Mouse (Mus musculus) embryonic facial prominence, embryonic 15.5 days (tissue): ENCODE measurements around the gene Kcnn1. TPM values are rescaled to one million over a fixed set of nuclear protein-coding genes. Genes with fewer than 3 reads are reported as not detected.
A peak's percentile ranks its signal among the peaks of the same experiment; 100 is the strongest.

Source experiments
- ATAC-seq: fragments of 200-750 bp; cut with Nextera tagmentation; 2 replicates; pipeline ENCODE4 v1.8.0; 2017; ENCODE audit warnings: low read depth, moderate TSS enrichment; ENCODE audit not compliant: insufficient number of reproducible peaks, low FRiP score, low TSS enrichment
- H3K27ac ChIP-seq: fragments of 300-500 bp; sonication (generic); replicated peaks from 2 replicates; pipeline ENCODE4 v1.5.1; 2015; ENCODE audit warnings: mild to moderate bottlenecking, inconsistent platforms
- H3K27me3 ChIP-seq: fragments of 300-500 bp; sonication (generic); 2 replicates; pipeline ENCODE4 v1.6.1; 2015; ENCODE audit warnings: inconsistent platforms
- H3K36me3 ChIP-seq: fragments of 300-500 bp; sonication (generic); 2 replicates; pipeline ENCODE4 v1.6.1; 2015; ENCODE audit warnings: mild to moderate bottlenecking, inconsistent platforms
- H3K4me1 ChIP-seq: fragments of 300-500 bp; sonication (generic); 2 replicates; pipeline ENCODE4 v1.6.1; 2015; ENCODE audit warnings: inconsistent platforms
- H3K4me2 ChIP-seq: fragments of 300-500 bp; sonication (generic); replicated peaks from 2 replicates; pipeline ENCODE4 v1.6.1; 2015; ENCODE audit warnings: mild to moderate bottlenecking, inconsistent platforms
- H3K4me3 ChIP-seq: fragments of 300-500 bp; sonication (generic); replicated peaks from 2 replicates; pipeline ENCODE4 v1.5.1; 2015; ENCODE audit warnings: mild to moderate bottlenecking, inconsistent platforms
- H3K9ac ChIP-seq: fragments of 300-500 bp; sonication (generic); 2 replicates; pipeline ENCODE4 v1.6.1; 2015; ENCODE audit warnings: inconsistent platforms
- H3K9me3 ChIP-seq: fragments of 300-500 bp; sonication (generic); replicated peaks from 2 replicates; pipeline ENCODE4 v1.6.1; 2016; ENCODE audit warnings: inconsistent platforms
- WGBS: fragments of 180-500 bp; shearing (Covaris S2); methylation state at CpG from one replicate; pipeline ENCODE4 v1.1.7; 2015; 5-methylcytosine and 5-hydroxymethylcytosine counted together
- polyA plus RNA-seq: library from polyadenylated mRNA; unstranded; fragments of >200 nt; fragmentation: Nextera tagmentation; extraction: Ambion mirVana; gene quantifications from 2 replicates; pipeline ENCODE4 v1.2.1, GENCODE M21; 2015

Gene Kcnn1
- polyA plus RNA-seq, 1 experiment from 2014 or later = 5.6 TPM

DNA sequence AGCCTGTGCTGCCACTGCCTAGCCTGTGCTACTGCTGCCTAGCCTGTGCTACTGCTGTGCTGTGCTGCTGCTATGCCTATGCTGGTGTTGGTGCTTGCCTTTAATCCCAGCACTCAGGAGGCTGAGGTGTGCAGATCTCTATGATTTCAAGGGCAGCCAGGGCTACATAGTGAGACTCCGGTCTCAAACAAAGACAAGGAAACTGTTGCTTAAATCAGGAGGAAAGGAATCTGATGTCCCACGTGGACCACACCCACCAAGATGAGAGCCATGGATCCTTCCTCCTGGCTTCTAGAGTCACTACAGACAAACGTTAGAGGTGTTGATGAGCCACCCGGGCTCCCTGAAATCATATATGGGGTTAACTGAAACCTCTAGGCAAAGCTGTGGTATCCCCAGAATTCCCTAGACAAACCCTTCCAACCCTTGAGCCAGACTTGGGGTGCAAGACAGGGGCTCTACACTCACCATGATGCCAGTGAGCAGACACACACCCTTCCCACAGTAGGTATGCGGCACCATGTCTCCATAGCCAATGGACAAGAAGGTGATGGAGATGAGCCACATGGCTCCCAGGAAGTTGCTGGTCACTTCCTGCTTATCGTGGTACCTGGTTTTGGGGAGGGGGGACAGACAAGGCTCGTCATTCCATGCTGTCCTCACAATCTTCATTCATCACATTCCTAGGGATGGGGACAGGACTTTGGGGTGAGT, 12.8 kb downstream of the Kcnn1 start:
- no peaks in the 10 kb centered on the region; the same call in 1 of the 2 replicates for H3K27me3 ChIP-seq
- H3K36me3 ChIP-seq = no peaks in the 10 kb centered on the region
- H3K4me3 ChIP-seq = no peak overlapping the region
- no peak overlapping the region for H3K9ac ChIP-seq
- H3K27ac ChIP-seq = no peak overlapping the region
- no peak overlapping the region for H3K4me2 ChIP-seq
- ATAC-seq = no peak
- H3K4me1 ChIP-seq = no peaks in the 10 kb centered on the region
- WGBS = 77% methylated on average over 7 of the region's 7 CpGs
- H3K9me3 ChIP-seq = no peaks in the 10 kb centered on the region

- Histone ChIP-seq H3K27ac (no peak overlapping the region), H3K4me3 (no peak overlapping the region), H3K9ac (no peak overlapping the region), H3K9me3 (no peaks in the 10 kb centered on the region), H3K4me2 (no peak overlapping the region), H3K36me3 (no peaks in the 10 kb centered on the region), H3K27me3 (no peaks in the 10 kb centered on the region; the same call in 1 of the 2 replicates), H3K4me1 (no peaks in the 10 kb centered on the region)
- 76% methylated on average over 3 of the region's 3 CpGs for WGBS
- no peak for ATAC-seq
Measured at GRCm38 (mm10) chr8:70849333-70849990, 13.6 kb downstream of the Kcnn1 start.

GRCm38 (mm10) chr8:70846371-70847154, 16.5 kb downstream of the Kcnn1 start:
- 52% methylated on average over 15 of the region's 15 CpGs for WGBS

GRCm38 (mm10) chr8:70845108-70845507, 17.9 kb downstream of the Kcnn1 start:
- Histone ChIP-seq H3K4me3 (no peak overlapping the region), H3K27ac (no peak overlapping the region), H3K4me2 (no peak overlapping the region), H3K9ac (no peak overlapping the region), H3K36me3 (no peaks in the 10 kb centered on the region), H3K4me1 (peaks cover 11% of the 10 kb centered on the region), H3K27me3 (peaks cover 3% of the 10 kb centered on the region; the same call in 1 of the 2 replicates), H3K9me3 (no peaks in the 10 kb centered on the region)
- no peak for ATAC-seq
- 44% methylated on average over 5 of the region's 5 CpGs for WGBS

More at GRCm38 (mm10) chr8:70846371-70847154, 16.5 kb downstream of the Kcnn1 start:
- no peaks in the 10 kb centered on the region for H3K36me3 ChIP-seq
- peaks cover 3% of the 10 kb centered on the region; the same call in 1 of the 2 replicates for H3K27me3 ChIP-seq
- H3K4me1 ChIP-seq = no peaks in the 10 kb centered on the region
- H3K27ac ChIP-seq = no peak overlapping the region
- no peak overlapping the region for H3K9ac ChIP-seq
- no peak for ATAC-seq
- H3K4me3 ChIP-seq = no peak overlapping the region
- H3K4me2 ChIP-seq = no peak overlapping the region
- no peaks in the 10 kb centered on the region for H3K9me3 ChIP-seq

- 1% methylated on average over 6 of the region's 6 CpGs for WGBS
- Histone ChIP-seq H3K27ac (no peak overlapping the region), H3K27me3 (peaks cover 3% of the 10 kb centered on the region; the same call in 1 of the 2 replicates), H3K36me3 (no peaks in the 10 kb centered on the region), H3K4me1 (peaks cover 15% of the 10 kb centered on the region), H3K9me3 (no peaks in the 10 kb centered on the region), H3K9ac (no peak overlapping the region), H3K4me2 (no peak overlapping the region), H3K4me3 (no peak overlapping the region)
- no peak for ATAC-seq
Measured at GRCm38 (mm10) chr8:70844523-70844922, 18.5 kb downstream of the Kcnn1 start.

DNA sequence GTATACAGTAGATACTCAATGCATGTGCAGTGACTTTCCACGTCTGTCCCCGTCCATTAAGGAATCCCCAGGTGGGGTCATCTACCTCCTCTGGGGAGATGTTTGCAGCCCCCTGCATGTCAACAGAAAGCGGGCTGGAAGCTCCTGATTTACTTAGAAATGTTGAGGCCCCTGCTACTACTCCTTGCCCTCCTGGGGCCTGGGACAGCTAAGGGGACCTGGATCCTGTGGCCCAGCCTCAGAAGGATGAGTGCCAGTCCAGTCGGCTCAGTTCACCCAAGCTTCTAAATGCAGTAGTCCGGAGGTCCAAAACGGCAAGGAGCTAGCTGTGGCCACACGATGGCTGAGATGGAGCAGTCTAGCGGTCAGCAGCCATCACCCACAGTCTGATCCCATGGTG, 19.1 kb downstream of the Kcnn1 start:
- no peak overlapping the region for H3K4me3 ChIP-seq
- 0 out of 2 replicates have a peak, but pooled peaks cover 3% of the 10 kb centered on the region for H3K27me3 ChIP-seq
- H3K9ac ChIP-seq = no peak overlapping the region
- 84% methylated on average over 8 of the region's 8 CpGs for WGBS
- H3K9me3 ChIP-seq = no peaks in the 10 kb centered on the region
- no peak for ATAC-seq
- H3K4me2 ChIP-seq = no peak overlapping the region
- H3K36me3 ChIP-seq = no peaks in the 10 kb centered on the region
- no peak overlapping the region for H3K27ac ChIP-seq
- peaks cover 15% of the 10 kb centered on the region for H3K4me1 ChIP-seq

DNA sequence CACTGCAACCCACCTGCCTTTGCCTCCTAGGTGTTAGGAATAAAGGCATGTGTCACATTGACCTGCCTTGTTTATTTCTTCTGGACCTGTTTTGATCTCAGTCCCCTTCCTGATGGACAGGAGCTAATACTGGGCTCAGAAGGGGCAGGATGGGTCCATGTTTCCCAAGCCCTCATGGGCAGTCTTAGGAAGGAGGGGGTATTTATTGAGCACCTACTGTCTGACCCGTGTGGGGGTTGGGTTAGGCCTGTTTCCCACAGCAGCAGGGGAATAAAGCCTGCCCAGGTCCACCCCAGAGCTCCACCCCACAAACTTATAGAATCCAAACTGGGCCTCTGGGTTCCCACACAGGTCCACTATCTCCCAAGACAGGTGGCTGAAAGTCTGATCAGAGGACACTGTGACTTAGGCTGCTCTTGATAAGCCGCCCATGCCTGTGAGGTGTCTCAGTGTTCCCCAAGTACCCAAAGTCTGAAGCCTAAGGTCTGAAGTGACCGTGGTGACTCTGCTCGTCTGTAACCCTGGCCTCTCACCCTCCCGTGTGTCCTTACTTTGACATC, 19.8 kb downstream of the Kcnn1 start:
- no peak overlapping the region for H3K4me3 ChIP-seq
- no peak overlapping the region for H3K4me2 ChIP-seq
- H3K27ac ChIP-seq = no peak overlapping the region
- WGBS = 81% methylated on average over 5 of the region's 5 CpGs
- no peak for ATAC-seq
- no peaks in the 10 kb centered on the region for H3K36me3 ChIP-seq
- H3K9me3 ChIP-seq = no peaks in the 10 kb centered on the region
- H3K9ac ChIP-seq = no peak overlapping the region
- H3K4me1 ChIP-seq = peaks cover 19% of the 10 kb centered on the region
- H3K27me3 ChIP-seq = 0 out of 2 replicates have a peak, but pooled peaks cover 3% of the 10 kb centered on the region

GRCm38 (mm10) chr8:70842484-70842883, 20.6 kb downstream of the Kcnn1 start:
- H3K4me1 ChIP-seq = peaks cover 19% of the 10 kb centered on the region
- WGBS = 72% methylated on average over 25 of the region's 25 CpGs
- ATAC-seq = no peak
- no peaks in the 10 kb centered on the region for H3K9me3 ChIP-seq
- H3K4me2 ChIP-seq = no peak overlapping the region
- no peak overlapping the region for H3K27ac ChIP-seq
- 0 out of 2 replicates have a peak, but pooled peaks cover 3% of the 10 kb centered on the region for H3K27me3 ChIP-seq
- H3K36me3 ChIP-seq = no peaks in the 10 kb centered on the region
- H3K4me3 ChIP-seq = no peak overlapping the region
- no peak overlapping the region for H3K9ac ChIP-seq

- 0 out of 2 replicates have a peak, but pooled peaks cover 3% of the 10 kb centered on the region for H3K27me3 ChIP-seq
- H3K4me2 ChIP-seq = no peak overlapping the region
- H3K4me1 ChIP-seq = peaks cover 19% of the 10 kb centered on the region
- no peaks in the 10 kb centered on the region for H3K9me3 ChIP-seq
- no peak for ATAC-seq
- no peak overlapping the region for H3K4me3 ChIP-seq
- H3K36me3 ChIP-seq = 0 out of 2 replicates have a peak, but pooled peaks cover 4% of the 10 kb centered on the region
- no peak overlapping the region for H3K9ac ChIP-seq
- no peak overlapping the region for H3K27ac ChIP-seq
- 29% methylated on average over 22 of the region's 22 CpGs for WGBS
Measured at GRCm38 (mm10) chr8:70841147-70842072, 21.6 kb downstream of the Kcnn1 start.

DNA sequence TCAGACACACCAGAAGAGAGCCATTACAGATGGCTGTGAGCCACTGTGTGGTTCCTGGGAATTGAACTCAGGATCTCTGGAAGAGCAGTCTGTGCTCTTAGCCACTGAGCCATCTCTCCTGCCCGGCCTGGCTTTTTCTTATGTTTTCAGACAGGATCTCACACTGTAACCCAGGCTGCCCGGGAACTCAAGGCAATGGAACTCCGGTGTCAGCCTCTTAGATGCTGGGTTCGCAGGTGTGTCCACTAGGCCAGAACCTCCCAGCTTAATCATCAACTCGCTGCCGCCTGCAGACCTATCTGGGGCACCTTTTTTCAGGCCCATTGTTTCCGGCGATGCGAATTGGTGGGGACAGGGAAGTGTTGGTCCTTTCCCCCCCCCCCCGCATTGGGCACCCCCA, 22.5 kb downstream of the Kcnn1 start:
- no peak overlapping the region for H3K9ac ChIP-seq
- ATAC-seq = no peak
- H3K4me3 ChIP-seq = no peak overlapping the region
- 58% methylated on average over 10 of the region's 10 CpGs for WGBS
- no peaks in the 10 kb centered on the region for H3K9me3 ChIP-seq
- 0 out of 2 replicates have a peak, but pooled peaks cover 3% of the 10 kb centered on the region for H3K27me3 ChIP-seq
- 0 out of 2 replicates have a peak overlapping the region, but pooled peaks have one; percentile 95 for H3K27ac ChIP-seq
- H3K4me2 ChIP-seq = no peak overlapping the region
- peaks cover 19% of the 10 kb centered on the region for H3K4me1 ChIP-seq
- peaks cover 9% of the 10 kb centered on the region; the same call in 1 of the 2 replicates for H3K36me3 ChIP-seq
